8 mouse cellular contexts compared by ENCODE assay signal in the genomic region with DNA sequence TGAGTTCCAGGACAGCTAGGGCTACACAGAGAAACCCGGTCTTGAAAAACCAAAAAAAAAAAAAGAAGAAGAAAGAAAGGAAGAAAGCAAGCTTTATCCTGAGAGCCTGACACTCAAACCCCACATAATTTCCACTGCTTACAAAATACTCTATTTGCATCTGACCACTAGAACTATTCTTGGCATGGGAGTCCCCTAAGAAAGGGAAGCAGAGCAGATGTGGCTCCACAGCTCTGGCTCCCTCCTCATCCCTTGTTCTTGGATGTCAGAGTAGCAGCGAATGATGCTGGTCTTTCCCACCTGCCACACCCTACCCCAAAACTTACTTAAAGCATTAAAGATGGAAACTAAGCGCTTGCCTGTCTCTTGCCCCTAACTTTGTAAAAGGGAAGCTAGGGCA. TPM values are rescaled to one million over a fixed set of nuclear protein-coding genes. Genes with fewer than 3 reads are reported as not detected.
A peak's percentile ranks its signal among the peaks of the same experiment; 100 is the strongest.
DNase-seq lines count a peak whose midpoint lies in the region; ATAC-seq lines count a peak whose summit lies in the region.

No protein-coding gene starts in this region.

- H3K4me1 ChIP-seq in kidney, embryonic 14.5 days (ENCODE audit: control insufficient read depth, insufficient read depth, low read length), result peaks cover 14% of the 10 kb centered on the region
- H3K4me1 ChIP-seq in embryonic facial prominence, embryonic 13.5 days, result peaks cover 42% of the 10 kb centered on the region
- H3K4me1 ChIP-seq in intestine, embryonic 15.5 days (replicated peaks), result peaks cover 18% of the 10 kb centered on the region

- H3K4me2 ChIP-seq in kidney, embryonic 14.5 days (replicated peaks; ENCODE audit: low read depth, low read length), result peak overlapping the region; percentile 96
- H3K4me2 ChIP-seq in embryonic facial prominence, embryonic 13.5 days, result peak overlapping the region; percentile 92
- peak overlapping the region; percentile 88 for H3K4me2 ChIP-seq in intestine, embryonic 15.5 days (replicated peaks)

- no peaks in the 10 kb centered on the region for H3K9me3 ChIP-seq in kidney, embryonic 14.5 days (ENCODE audit: control insufficient read depth, low read length)
- H3K9me3 ChIP-seq in embryonic facial prominence, embryonic 13.5 days, result 0 out of 2 replicates have a peak, but pooled peaks cover 4% of the 10 kb centered on the region
- no peaks in the 10 kb centered on the region for H3K9me3 ChIP-seq in intestine, embryonic 15.5 days

- DNase-seq in kidney, adult 18-20 months, result no peak
- DNase-seq in thymus, postnatal 36 days, result no peak
- no peak for DNase-seq in cerebellum, postnatal 10 days
- no peak for DNase-seq in Muller cell, postnatal 12 days (ENCODE audit: inconsistent ontology term)

- peak overlapping the region; percentile 98; the same call in 1 of the 2 replicates for H3K9ac ChIP-seq in kidney, embryonic 14.5 days (ENCODE audit: low read depth, low read length)
- H3K9ac ChIP-seq in embryonic facial prominence, embryonic 13.5 days, result peak overlapping the region; percentile 99
- H3K9ac ChIP-seq in intestine, embryonic 15.5 days, result no peak overlapping the region

- H3K27me3 ChIP-seq in kidney, embryonic 14.5 days (ENCODE audit: control insufficient read depth, insufficient read depth, low read length), result no peaks in the 10 kb centered on the region
- no peaks in the 10 kb centered on the region for H3K27me3 ChIP-seq in embryonic facial prominence, embryonic 13.5 days
- no peaks in the 10 kb centered on the region for H3K27me3 ChIP-seq in intestine, embryonic 15.5 days (replicated peaks)

- ATAC-seq in kidney, embryonic 14.5 days (ENCODE audit: low FRiP score, low TSS enrichment), result no peak
- ATAC-seq in embryonic facial prominence, embryonic 13.5 days (ENCODE audit: insufficient number of reproducible peaks, insufficient read depth, low FRiP score, low TSS enrichment, low read depth), result no peak
- ATAC-seq in intestine, embryonic 15.5 days, result no peak
- peak; percentile 42 for ATAC-seq in monocyte, adult 5-6 weeks (replicated peaks; ENCODE audit: insufficient number of reproducible peaks, low FRiP score, low TSS enrichment, poor library complexity, severe bottlenecking)

- WGBS in kidney, embryonic 14.5 days, result 76% methylated on average over 3 of the region's 3 CpGs
- WGBS in embryonic facial prominence, embryonic 13.5 days, result 79% methylated on average over 3 of the region's 3 CpGs
- WGBS in intestine, embryonic 15.5 days, result 73% methylated on average over 3 of the region's 3 CpGs

- no peaks in the 10 kb centered on the region for H3K36me3 ChIP-seq in kidney, embryonic 14.5 days (ENCODE audit: control insufficient read depth, insufficient read depth, low read length)
- H3K36me3 ChIP-seq in embryonic facial prominence, embryonic 13.5 days, result no peaks in the 10 kb centered on the region
- no peaks in the 10 kb centered on the region for H3K36me3 ChIP-seq in intestine, embryonic 15.5 days

- peak overlapping the region; percentile 90; the same call in 1 of the 2 replicates for H3K4me3 ChIP-seq in kidney, embryonic 14.5 days (ENCODE audit: low read length)
- H3K4me3 ChIP-seq in embryonic facial prominence, embryonic 13.5 days, result peak overlapping the region; percentile 97
- peak overlapping the region; percentile 78; the same call in 1 of the 2 replicates for H3K4me3 ChIP-seq in intestine, embryonic 15.5 days (replicated peaks)

- H3K27ac ChIP-seq in kidney, embryonic 14.5 days (ENCODE audit: low read depth, low read length), result no peak overlapping the region
- no peak overlapping the region for H3K27ac ChIP-seq in embryonic facial prominence, embryonic 13.5 days
- H3K27ac ChIP-seq in intestine, embryonic 15.5 days, result no peak overlapping the region

RNA-seq across cellular contexts. Expression of a gene that starts 16.6 kb away (rescaled TPM):
- 0.90 and 1.3 TPM in 2 replicates for polyA plus RNA-seq in kidney, embryonic 14.5 days (2014; fragmentation: Nextera tagmentation; extraction: Ambion mirVana)
- 0.91 and 1.0 TPM in 2 replicates for polyA plus RNA-seq in embryonic facial prominence, embryonic 13.5 days (2015; fragmentation: Nextera tagmentation; extraction: Ambion mirVana)
- 0.63 and 0.78 TPM in 2 replicates for polyA plus RNA-seq in intestine, embryonic 15.5 days (2015; fragmentation: Nextera tagmentation; extraction: Ambion mirVana)
- 2.6 to 6.2 TPM (median 2.7 TPM) in 3 replicates for total RNA-seq in monocyte, adult 5-6 weeks (2017)

RNA-seq across cellular contexts. Expression of a gene that starts 17.2 kb away (rescaled TPM):
- polyA plus RNA-seq in kidney, embryonic 14.5 days (2014; fragmentation: Nextera tagmentation; extraction: Ambion mirVana), result 14.2 and 22.7 TPM in 2 replicates
- polyA plus RNA-seq in embryonic facial prominence, embryonic 13.5 days (2015; fragmentation: Nextera tagmentation; extraction: Ambion mirVana), result 22.5 and 22.8 TPM in 2 replicates
- polyA plus RNA-seq in intestine, embryonic 15.5 days (2015; fragmentation: Nextera tagmentation; extraction: Ambion mirVana), result 18.1 and 19.2 TPM in 2 replicates
- total RNA-seq in monocyte, adult 5-6 weeks (2017), result 143 to 291 TPM (median 159 TPM) in 3 replicates
